Mouse (Mus musculus): Measurements from ENCODE around the gene Slc2a6.

Slc2a6 gene

GRCm38 (mm10) chr2:27036003-27036402, 8.2 kb upstream of the Slc2a6 start:
- no peak for DNase-seq (ENCODE audit: low spot score in 2 of 2)

- no peak for DNase-seq (ENCODE audit: low spot score in 2 of 2)
These were observed 4.6 kb upstream of the Slc2a6 start for GRCm38 (mm10) chr2:27032361-27032760.

- no peak for DNase-seq (ENCODE audit: low spot score in 2 of 2)
These were observed 728 bp upstream of the Slc2a6 start for GRCm38 (mm10) chr2:27028437-27029015.

- DNase-seq (ENCODE audit: low spot score in 2 of 2): no peak
These were observed 761 bp downstream of the Slc2a6 start for GRCm38 (mm10) chr2:27026857-27027617.

GRCm38 (mm10) chr2:27026332-27026731, 1.5 kb downstream of the Slc2a6 start:
- no peak for DNase-seq (ENCODE audit: low spot score in 2 of 2)

- no peak for DNase-seq (ENCODE audit: low spot score in 2 of 2)
These were observed 2.3 kb downstream of the Slc2a6 start for GRCm38 (mm10) chr2:27025545-27025944.

- DNase-seq (ENCODE audit: low spot score in 2 of 2): no peak
These were observed 3.7 kb downstream of the Slc2a6 start for GRCm38 (mm10) chr2:27024136-27024535.

GRCm38 (mm10) chr2:27022612-27023011, 5.2 kb downstream of the Slc2a6 start:
- no peak for DNase-seq (ENCODE audit: low spot score in 2 of 2)

- no peak for DNase-seq (ENCODE audit: low spot score in 2 of 2)
These were observed 6.7 kb downstream of the Slc2a6 start for GRCm38 (mm10) chr2:27021103-27021502.

GRCm38 (mm10) chr2:27019530-27019929, 8.3 kb downstream of the Slc2a6 start:
- DNase-seq (ENCODE audit: low spot score in 2 of 2): no peak

GRCm38 (mm10) chr2:27017802-27018201, 10.0 kb downstream of the Slc2a6 start:
- DNase-seq (ENCODE audit: low spot score in 2 of 2): peak in 1 of 2 experiments; percentile 67

GRCm38 (mm10) chr2:27009714-27010244, 18.0 kb downstream of the Slc2a6 start, which contains the start of gene Cacfd1:
TSS of gene Cacfd1 (plus strand) at chr2:27009926.
- peak; percentile 88 to 90 for DNase-seq (ENCODE audit: low spot score in 2 of 2)

- DNase-seq (ENCODE audit: low spot score in 2 of 2): no peak
These were observed 20.1 kb downstream of the Slc2a6 start for GRCm38 (mm10) chr2:27007701-27008100.

GRCm38 (mm10) chr2:27006255-27006654, 21.5 kb downstream of the Slc2a6 start:
- DNase-seq (ENCODE audit: low spot score in 2 of 2): no peak

GRCm38 (mm10) chr2:26997993-26998392, 29.8 kb downstream of the Slc2a6 start:
- no peak for DNase-seq (ENCODE audit: low spot score in 2 of 2)

GRCm38 (mm10) chr2:26997498-26997897, 30.3 kb downstream of the Slc2a6 start:
- no peak for DNase-seq (ENCODE audit: low spot score in 2 of 2)

- no peak for DNase-seq (ENCODE audit: low spot score in 2 of 2)
These were observed 33.9 kb downstream of the Slc2a6 start for GRCm38 (mm10) chr2:26993936-26994335.

- DNase-seq (ENCODE audit: low spot score in 2 of 2): no peak
These were observed 43.2 kb downstream of the Slc2a6 start for GRCm38 (mm10) chr2:26984640-26985039.

GRCm38 (mm10) chr2:26984179-26984578, 43.6 kb downstream of the Slc2a6 start:
- no peak for DNase-seq (ENCODE audit: low spot score in 2 of 2)

- DNase-seq (ENCODE audit: low spot score in 2 of 2): no peak
These were observed 47.4 kb downstream of the Slc2a6 start for GRCm38 (mm10) chr2:26980361-26980760.

- DNase-seq (ENCODE audit: low spot score in 2 of 2): no peak
These were observed 53.8 kb downstream of the Slc2a6 start for GRCm38 (mm10) chr2:26973960-26974359.

- DNase-seq (ENCODE audit: low spot score in 2 of 2): no peak
These were observed 54.7 kb downstream of the Slc2a6 start, which contains the start of gene Adamts13 for GRCm38 (mm10) chr2:26973116-26973515. TSS of gene Adamts13 (plus strand) at chr2:26973416.
